Mouse (Mus musculus): ENCODE measurements around the gene Chpt1. TPM values are rescaled to one million over a fixed set of nuclear protein-coding genes. Genes with fewer than 3 reads are reported as not detected.

Gene Chpt1
- polyA plus RNA-seq, 1 experiment = 73.3 TPM

GRCm38 (mm10) chr10:88457816-88458215, 46.1 kb downstream of the Chpt1 start:
- Histone ChIP-seq H3K4me1 (ENCODE audit: control insufficient read depth, insufficient read depth, low read length) (no peaks in the 10 kb centered on the region), H3K4me3 (replicated peaks; ENCODE audit: extremely low read depth, low read depth, low read length) (no peak overlapping the region)
- 35% methylated on average over 6 of the region's 6 CpGs for WGBS
- TF ChIP-seq POLR2A (IDR thresholded peaks at IDR 0.05; ENCODE audit: borderline replicate concordance, extremely low read depth, low read depth, low read length) = no peak
- no peak for TF ChIP-seq CTCF (IDR thresholded peaks at IDR 0.05; ENCODE audit: insufficient read depth, low read length)
- DNase-seq = no peak

- WGBS = 70% methylated on average over 6 of the region's 6 CpGs
- no peaks in the 10 kb centered on the region for H3K4me1 ChIP-seq (ENCODE audit: control insufficient read depth, insufficient read depth, low read length)
Observed at GRCm38 (mm10) chr10:88451990-88452389, 51.9 kb downstream of the Chpt1 start.

GRCm38 (mm10) chr10:88451221-88451620, 52.7 kb downstream of the Chpt1 start:
- no peaks in the 10 kb centered on the region for H3K4me1 ChIP-seq (ENCODE audit: control insufficient read depth, insufficient read depth, low read length)
- 58% methylated on average over 2 of the region's 2 CpGs for WGBS
- H3K4me3 ChIP-seq (replicated peaks; ENCODE audit: extremely low read depth, low read depth, low read length) = no peak overlapping the region
- TF ChIP-seq POLR2A (IDR thresholded peaks at IDR 0.05; ENCODE audit: borderline replicate concordance, extremely low read depth, low read depth, low read length) (no peak), CTCF (IDR thresholded peaks at IDR 0.05; ENCODE audit: insufficient read depth, low read length) (no peak)
- DNase-seq = no peak

More at GRCm38 (mm10) chr10:88451990-88452389, 51.9 kb downstream of the Chpt1 start:
- TF ChIP-seq CTCF (IDR thresholded peaks at IDR 0.05; ENCODE audit: insufficient read depth, low read length) (no peak), POLR2A (IDR thresholded peaks at IDR 0.05; ENCODE audit: borderline replicate concordance, extremely low read depth, low read depth, low read length) (no peak)
- no peak overlapping the region for H3K4me3 ChIP-seq (replicated peaks; ENCODE audit: extremely low read depth, low read depth, low read length)
- no peak for DNase-seq

- WGBS = 78% methylated on average over 6 of the region's 6 CpGs
- Histone ChIP-seq H3K4me1 (ENCODE audit: control insufficient read depth, insufficient read depth, low read length) (no peaks in the 10 kb centered on the region), H3K4me3 (replicated peaks; ENCODE audit: extremely low read depth, low read depth, low read length) (no peak overlapping the region)
- TF ChIP-seq CTCF (IDR thresholded peaks at IDR 0.05; ENCODE audit: insufficient read depth, low read length) (no peak), POLR2A (IDR thresholded peaks at IDR 0.05; ENCODE audit: borderline replicate concordance, extremely low read depth, low read depth, low read length) (no peak)
- DNase-seq = no peak
Observed at GRCm38 (mm10) chr10:88441224-88441623, 62.6 kb downstream of the Chpt1 start.

- TF ChIP-seq POLR2A (IDR thresholded peaks at IDR 0.05; ENCODE audit: borderline replicate concordance, extremely low read depth, low read depth, low read length) = no peak
- TF ChIP-seq CTCF (IDR thresholded peaks at IDR 0.05; ENCODE audit: insufficient read depth, low read length) = no peak
- Histone ChIP-seq H3K4me1 (ENCODE audit: control insufficient read depth, insufficient read depth, low read length) (no peaks in the 10 kb centered on the region), H3K4me3 (replicated peaks; ENCODE audit: extremely low read depth, low read depth, low read length) (no peak overlapping the region)
- DNase-seq = no peak
- 90% methylated on average over 6 of the region's 6 CpGs for WGBS
Observed at GRCm38 (mm10) chr10:88427998-88428397, 75.9 kb downstream of the Chpt1 start.

GRCm38 (mm10) chr10:88426896-88427295, 77.0 kb downstream of the Chpt1 start:
- WGBS = 58% methylated on average over 5 of the region's 5 CpGs
- H3K4me3 ChIP-seq (replicated peaks; ENCODE audit: extremely low read depth, low read depth, low read length) = no peak overlapping the region
- no peak for DNase-seq
- TF ChIP-seq CTCF (IDR thresholded peaks at IDR 0.05; ENCODE audit: insufficient read depth, low read length) (no peak), POLR2A (IDR thresholded peaks at IDR 0.05; ENCODE audit: borderline replicate concordance, extremely low read depth, low read depth, low read length) (no peak)
- no peaks in the 10 kb centered on the region for H3K4me1 ChIP-seq (ENCODE audit: control insufficient read depth, insufficient read depth, low read length)

- DNase-seq = peak; percentile 23
- no peaks in the 10 kb centered on the region for H3K4me1 ChIP-seq (ENCODE audit: control insufficient read depth, insufficient read depth, low read length)
- 95% methylated on average over 2 of the region's 2 CpGs for WGBS
- H3K4me3 ChIP-seq (replicated peaks; ENCODE audit: extremely low read depth, low read depth, low read length) = no peak overlapping the region
- TF ChIP-seq CTCF (IDR thresholded peaks at IDR 0.05; ENCODE audit: insufficient read depth, low read length) (peak; percentile 13; the same call in 1 of the 2 replicates), POLR2A (IDR thresholded peaks at IDR 0.05; ENCODE audit: borderline replicate concordance, extremely low read depth, low read depth, low read length) (no peak)
Observed at GRCm38 (mm10) chr10:88426158-88426816, 77.6 kb downstream of the Chpt1 start.

- DNase-seq = no peak
- TF ChIP-seq CTCF (IDR thresholded peaks at IDR 0.05; ENCODE audit: insufficient read depth, low read length) = no peak
- no peak for TF ChIP-seq POLR2A (IDR thresholded peaks at IDR 0.05; ENCODE audit: borderline replicate concordance, extremely low read depth, low read depth, low read length)
- Histone ChIP-seq H3K4me3 (replicated peaks; ENCODE audit: extremely low read depth, low read depth, low read length) (no peak overlapping the region), H3K4me1 (ENCODE audit: control insufficient read depth, insufficient read depth, low read length) (no peaks in the 10 kb centered on the region)
- 85% methylated on average over 19 of the region's 19 CpGs for WGBS
Observed at GRCm38 (mm10) chr10:88420655-88421435, 83.0 kb downstream of the Chpt1 start.

- 70% methylated on average over 11 of the region's 11 CpGs for WGBS
- Histone ChIP-seq H3K4me1 (ENCODE audit: control insufficient read depth, insufficient read depth, low read length) (no peaks in the 10 kb centered on the region), H3K4me3 (replicated peaks; ENCODE audit: extremely low read depth, low read depth, low read length) (no peak overlapping the region)
- no peak for TF ChIP-seq CTCF (IDR thresholded peaks at IDR 0.05; ENCODE audit: insufficient read depth, low read length)
- TF ChIP-seq POLR2A (IDR thresholded peaks at IDR 0.05; ENCODE audit: borderline replicate concordance, extremely low read depth, low read depth, low read length) = no peak
- no peak for DNase-seq
Observed at GRCm38 (mm10) chr10:88420141-88420541, 83.7 kb downstream of the Chpt1 start.
